Mouse (Mus musculus): ENCODE measurements around the gene 1810037I17Rik. TPM values are rescaled to one million over a fixed set of nuclear protein-coding genes. Genes with fewer than 3 reads are reported as not detected.
"Not testable (repeated sequence)": the region's sequence is repeated elsewhere in the genome, so short reads cannot be mapped to it uniquely, and the experiment has no call there.

1810037I17Rik gene
- polyA plus RNA-seq, 1 experiment: 64.0 TPM

GRCm38 (mm10) chr3:122923147-122923546 lies 856 bp upstream of the 1810037I17Rik start:
- WGBS: 49% methylated on average over 7 of the region's 7 CpGs
- no peak for DNase-seq (ENCODE audit: low read depth, low spot score)

- WGBS: 86% methylated on average over 6 of the region's 6 CpGs
- DNase-seq (ENCODE audit: low read depth, low spot score): no peak
Observed at GRCm38 (mm10) chr3:122929723-122930122, 5.7 kb downstream of the 1810037I17Rik start.

- WGBS: 92% methylated on average over 1 of the region's 1 CpGs
- DNase-seq (ENCODE audit: low read depth, low spot score): no peak
Observed at GRCm38 (mm10) chr3:122932466-122932865, 8.5 kb downstream of the 1810037I17Rik start.

GRCm38 (mm10) chr3:122937176-122937575 lies 13.2 kb downstream of the 1810037I17Rik start:
- DNase-seq (ENCODE audit: low read depth, low spot score): not testable (repeated sequence)

GRCm38 (mm10) chr3:122939215-122939614 lies 15.2 kb downstream of the 1810037I17Rik start:
- no peak for DNase-seq (ENCODE audit: low read depth, low spot score)
- 83% methylated on average over 2 of the region's 2 CpGs for WGBS

More at GRCm38 (mm10) chr3:122937176-122937575, 13.2 kb downstream of the 1810037I17Rik start:
- WGBS: 86% methylated on average over 13 of the region's 13 CpGs

GRCm38 (mm10) chr3:122943387-122943890 lies 19.4 kb downstream of the 1810037I17Rik start:
- no peak for DNase-seq (ENCODE audit: low read depth, low spot score)
- WGBS: 75% methylated on average over 6 of the region's 6 CpGs

- no peak for DNase-seq (ENCODE audit: low read depth, low spot score)
- WGBS: 71% methylated on average over 2 of the region's 2 CpGs
Observed at GRCm38 (mm10) chr3:122950129-122950528, 26.1 kb downstream of the 1810037I17Rik start.

GRCm38 (mm10) chr3:122964301-122964700 lies 40.3 kb downstream of the 1810037I17Rik start:
- DNase-seq (ENCODE audit: low read depth, low spot score): no peak
- 82% methylated on average over 5 of the region's 5 CpGs for WGBS

- WGBS: 88% methylated on average over 9 of the region's 9 CpGs
- DNase-seq (ENCODE audit: low read depth, low spot score): no peak
Observed at GRCm38 (mm10) chr3:122968391-122968790, 44.4 kb downstream of the 1810037I17Rik start.

GRCm38 (mm10) chr3:122972126-122972822 lies 48.3 kb downstream of the 1810037I17Rik start:
- WGBS: 90% methylated on average over 3 of the region's 3 CpGs

GRCm38 (mm10) chr3:122974833-122975232 lies 50.8 kb downstream of the 1810037I17Rik start:
- DNase-seq (ENCODE audit: low read depth, low spot score): no peak
- WGBS: 90% methylated on average over 3 of the region's 3 CpGs

More at GRCm38 (mm10) chr3:122972126-122972822, 48.3 kb downstream of the 1810037I17Rik start:
- DNase-seq (ENCODE audit: low read depth, low spot score): no peak

- no peak for DNase-seq (ENCODE audit: low read depth, low spot score)
- 75% methylated on average over 4 of the region's 4 CpGs for WGBS
Observed at GRCm38 (mm10) chr3:122975363-122975762, 51.4 kb downstream of the 1810037I17Rik start.

Other genes with a start within 250 kb of the 1810037I17Rik start
- 10.7 and 19.4 TPM in 2 replicates for gene Pde5a, start 195.3 kb upstream of the 1810037I17Rik start, polyA plus RNA-seq (2012; rRNA removed)
- gene Fabp2, start 29.1 kb upstream of the 1810037I17Rik start, polyA plus RNA-seq (2012; rRNA removed): 493 and 1,413 TPM in 2 replicates
- gene Gm10959, start 4.8 kb upstream of the 1810037I17Rik start, polyA plus RNA-seq (2012; rRNA removed): not detected in 2 replicates
- 1.7 and 2.7 TPM in 2 replicates for gene Usp53, start 60.3 kb downstream of the 1810037I17Rik start, polyA plus RNA-seq (2012; rRNA removed)
- not detected in 2 replicates for gene Myoz2, start 110.8 kb downstream of the 1810037I17Rik start, polyA plus RNA-seq (2012; rRNA removed)

All from large intestine, adult 2 months (tissue).